Mouse (Mus musculus) spleen, adult 2 months (tissue): ENCODE results near the gene Apba3.

Experiments used
- CTCF ChIP-seq: fragments of 200-500 bp; IDR thresholded peaks from 2 replicates; pipeline ENCODE4 v1.5.1; 2011; ENCODE audit warnings: mild to moderate bottlenecking, inconsistent platforms; ENCODE audit not compliant: insufficient read depth, insufficient read length, insufficient replicate concordance; ENCODE audit errors: extremely low read depth
- POLR2A ChIP-seq: fragments of 200-500 bp; IDR thresholded peaks from 2 replicates; pipeline ENCODE4 v1.6.1; 2011; ENCODE audit warnings: low read depth, low read length, inconsistent platforms

- TF ChIP-seq CTCF (no peak), POLR2A (no peak)
Measured at GRCm38 (mm10) chr10:81309571-81309970, 42.8 kb downstream of the Apba3 start.
